Mouse (Mus musculus): ENCODE data around the gene Olig1.

The Olig1 gene

DNA sequence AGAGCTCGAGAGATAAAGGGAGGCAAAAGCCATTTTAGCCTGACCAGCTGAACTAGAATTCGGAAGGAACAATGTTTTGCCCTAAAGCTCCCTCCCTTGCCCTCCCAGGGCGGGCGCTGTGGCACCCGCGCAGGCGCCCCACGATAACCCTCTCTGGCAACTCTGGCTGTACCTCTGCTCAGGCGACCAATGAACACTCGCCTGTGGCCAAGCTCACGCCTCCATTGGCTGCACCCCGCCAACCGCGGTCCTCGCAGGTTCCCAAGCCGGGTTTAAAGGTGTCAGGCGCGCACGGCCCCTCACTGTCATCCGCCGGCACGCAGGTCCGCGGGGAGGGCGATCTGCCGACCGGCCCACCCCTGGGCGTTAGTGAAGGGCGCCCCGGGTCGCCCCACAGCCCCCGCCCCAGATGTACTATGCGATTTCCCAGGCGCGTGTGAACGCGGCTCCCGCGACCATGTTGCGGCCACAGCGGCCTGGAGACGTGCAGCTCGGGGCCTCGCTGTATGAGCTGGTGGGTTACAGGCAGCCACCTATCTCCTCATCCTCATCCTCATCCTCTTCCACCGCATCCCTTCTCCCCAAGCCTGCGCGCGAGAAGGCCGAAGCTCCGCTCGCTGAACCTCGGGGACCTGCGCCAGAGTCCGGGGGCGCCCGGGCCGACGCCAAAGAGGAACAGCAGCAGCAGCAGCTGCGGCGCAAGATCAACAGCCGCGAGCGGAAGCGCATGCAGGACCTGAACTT, at the start of gene Olig1:
TSS of gene Olig1 (plus strand) at position 305 of the 744 bp plus-strand sequence.
- no peak for DNase-seq (ENCODE audit: low read depth, low spot score)

DNA sequence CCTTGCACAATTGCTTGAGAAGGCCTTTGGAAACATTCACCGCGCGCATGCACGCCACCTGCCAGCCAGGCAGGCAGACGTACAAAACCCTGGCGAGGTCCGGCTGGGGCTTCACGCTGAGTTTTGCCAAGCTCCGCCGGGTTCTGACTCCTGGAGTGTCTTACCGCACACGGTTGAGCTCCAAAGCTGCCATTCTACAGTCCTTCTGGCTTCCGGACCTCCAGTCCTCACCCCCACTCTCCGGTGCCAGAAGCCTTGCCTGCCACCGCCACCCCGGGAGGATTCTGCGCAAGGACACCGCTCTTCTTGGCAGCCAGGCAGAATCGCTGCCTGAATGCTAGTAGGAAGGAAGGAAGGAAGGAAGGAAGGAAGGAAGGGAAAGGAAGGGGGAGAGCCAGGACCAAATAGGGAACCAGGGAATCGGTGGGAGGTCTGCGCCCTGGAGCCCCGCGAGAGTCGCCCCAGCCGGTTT, 47.4 kb upstream of the Olig1 start:
- DNase-seq (ENCODE audit: low read depth, low spot score), result no peak

DNA sequence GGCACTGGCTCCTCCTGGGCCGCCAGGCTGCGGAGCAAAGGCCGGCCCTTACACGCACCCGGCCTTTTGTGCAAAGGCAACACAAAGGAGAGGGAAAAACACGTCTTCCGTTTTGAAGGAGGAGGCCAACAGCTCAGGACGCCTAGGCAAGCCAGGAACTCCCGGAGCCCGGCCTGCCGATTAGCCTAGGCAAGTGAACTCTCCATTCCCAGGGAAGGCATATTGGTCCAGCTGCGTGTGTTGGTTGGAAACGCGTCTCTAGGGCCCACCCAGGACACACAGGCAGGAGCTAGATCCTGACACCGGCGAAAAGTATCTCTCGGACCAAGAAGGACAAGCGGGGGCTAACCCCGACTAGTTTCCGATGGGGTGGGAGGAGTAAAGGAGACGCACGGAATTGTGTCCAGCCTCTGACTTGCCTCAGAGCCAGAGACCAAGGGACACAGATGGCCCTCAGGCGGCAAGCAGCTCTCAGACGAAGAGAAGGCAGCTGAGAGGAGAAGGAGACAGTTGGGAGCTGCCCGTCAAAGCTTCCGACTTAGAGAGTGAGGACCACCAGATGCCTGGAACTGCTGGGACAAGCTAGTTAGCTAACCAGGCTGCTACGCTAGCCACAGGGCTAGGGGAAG, 46.8 kb upstream of the Olig1 start:
- no peak for DNase-seq (ENCODE audit: low read depth, low spot score)

DNA sequence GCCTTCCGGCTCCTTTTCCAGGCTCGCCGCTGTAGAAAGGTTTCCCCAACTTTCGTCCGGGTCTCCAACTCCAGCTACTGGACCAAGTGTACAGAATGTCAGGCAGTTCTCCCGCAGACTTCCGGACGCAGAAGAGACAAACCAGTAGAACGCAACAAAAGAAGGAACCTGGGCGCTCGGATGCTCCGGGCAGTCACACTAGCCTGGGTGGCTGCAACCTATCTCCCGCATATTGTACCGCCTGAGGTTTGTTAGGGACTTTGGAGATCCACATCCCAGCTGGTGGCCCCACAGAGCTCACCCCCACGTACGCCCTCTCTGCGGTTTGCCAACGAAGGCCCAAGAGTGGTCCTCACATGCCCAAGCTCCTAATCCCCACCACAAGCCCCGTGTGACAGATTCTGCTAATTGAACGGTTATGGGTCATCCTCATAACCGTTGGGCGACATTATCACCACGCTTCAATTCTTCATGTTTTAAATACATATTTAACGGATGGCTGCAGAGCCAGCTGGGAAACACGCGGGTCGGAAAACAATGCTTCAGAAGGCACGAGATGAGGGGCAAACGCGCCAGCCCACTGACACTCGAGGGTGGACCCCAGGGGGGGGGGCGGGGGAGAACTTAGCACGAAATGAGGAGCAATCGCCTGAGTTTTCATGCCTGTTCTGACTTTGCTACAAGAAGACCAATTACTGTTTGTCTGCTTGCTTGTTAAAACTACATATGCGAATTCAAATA, 46.1 kb upstream of the Olig1 start:
- DNase-seq (ENCODE audit: low read depth, low spot score), result no peak

DNA sequence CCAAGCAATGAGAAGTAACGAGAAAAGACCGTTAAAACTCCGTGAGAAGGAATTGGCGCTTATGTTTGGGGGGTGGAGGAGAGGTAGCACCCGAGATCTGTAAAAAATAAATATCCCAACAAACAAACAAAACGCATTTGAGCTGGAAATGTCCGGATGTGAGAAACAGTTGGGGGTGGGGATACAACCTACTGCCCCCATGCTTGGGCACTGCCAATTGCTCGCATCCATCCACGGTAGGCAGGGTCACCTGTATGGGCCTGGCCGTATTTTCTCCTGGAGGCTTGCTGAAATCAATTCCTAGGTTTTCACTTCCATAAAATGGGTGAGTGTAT, 45.5 kb upstream of the Olig1 start:
- DNase-seq (ENCODE audit: low read depth, low spot score), result no peak

DNA sequence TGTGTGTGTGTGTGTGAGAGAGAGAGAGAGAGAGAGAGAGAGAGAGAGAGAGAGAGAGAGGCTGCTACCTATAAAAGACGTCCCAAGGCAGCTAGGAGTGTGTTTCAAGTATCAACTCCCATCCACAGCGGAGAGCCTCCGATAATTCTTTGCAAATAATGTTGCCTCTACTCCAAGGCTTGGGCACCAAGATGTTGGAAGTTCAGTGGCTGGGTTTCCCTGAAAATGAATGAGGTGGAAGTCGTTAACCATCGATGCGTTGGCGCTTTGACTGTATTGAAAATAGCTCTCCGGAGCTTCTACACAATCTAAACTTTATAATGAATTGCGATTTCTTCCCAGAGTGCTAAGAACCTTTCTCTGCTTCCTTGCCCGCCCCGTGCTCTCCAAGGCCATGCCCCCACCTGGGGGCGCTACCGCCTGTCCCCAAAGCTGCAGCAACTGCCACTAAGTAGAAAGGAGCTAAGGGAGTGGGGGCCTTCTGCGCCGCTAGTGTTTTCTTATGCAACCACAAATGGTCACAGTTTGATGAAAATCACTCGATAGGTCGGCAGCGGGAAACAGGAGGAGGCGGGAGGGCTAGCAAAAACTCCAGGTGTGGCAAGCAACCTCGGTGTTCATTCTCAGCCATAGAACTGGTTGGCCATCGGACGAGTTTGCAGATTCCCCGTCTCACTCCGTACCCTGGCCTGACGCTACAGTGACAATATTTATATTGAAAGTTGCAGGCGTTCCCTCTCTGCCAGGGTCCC, 44.9 kb upstream of the Olig1 start:
- no peak for DNase-seq (ENCODE audit: low read depth, low spot score)

DNA sequence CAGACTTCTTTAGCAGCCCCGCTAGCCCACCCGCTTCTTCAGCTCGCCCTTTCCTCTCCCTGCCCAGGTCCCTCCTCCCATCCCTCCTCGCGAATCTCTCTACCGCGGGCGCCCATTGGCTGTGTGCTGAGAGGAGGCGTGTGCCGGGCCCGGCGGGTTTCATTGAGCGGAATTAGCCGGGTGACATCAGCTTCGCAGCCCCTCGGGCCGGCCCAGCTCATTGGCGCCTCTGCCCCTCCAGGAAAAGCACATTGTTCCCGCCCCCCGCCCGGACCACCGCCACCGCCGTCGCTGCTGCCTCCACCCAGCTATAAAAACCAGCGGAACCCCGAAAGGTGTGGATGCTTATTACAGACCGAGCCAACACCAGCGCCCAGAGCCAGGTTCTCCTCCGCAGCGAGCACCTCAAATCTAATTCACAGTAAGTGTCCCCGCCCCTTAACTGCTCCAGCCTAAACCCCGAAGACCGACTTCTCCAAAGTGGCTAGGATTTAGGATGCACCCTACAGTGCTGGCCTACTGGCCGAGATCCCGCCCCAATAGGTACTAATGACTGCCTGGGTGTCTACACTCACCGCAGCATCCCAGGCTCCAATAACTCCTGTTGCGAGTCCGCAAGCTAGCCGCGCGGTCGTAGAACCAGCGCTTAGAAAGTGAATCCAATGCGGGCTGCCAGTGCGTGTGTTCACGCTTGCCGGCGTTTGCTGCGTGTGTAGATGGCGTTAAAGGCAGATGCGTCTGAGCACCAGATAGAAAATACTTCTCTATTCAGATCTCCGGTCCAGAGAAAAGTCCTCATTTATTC, 44.1 kb upstream of the Olig1 start, which contains the start of gene Olig2:
TSS of gene Olig2 (plus strand) at position 225 of the 805 bp plus-strand sequence.
- DNase-seq (ENCODE audit: low read depth, low spot score), result no peak

DNA sequence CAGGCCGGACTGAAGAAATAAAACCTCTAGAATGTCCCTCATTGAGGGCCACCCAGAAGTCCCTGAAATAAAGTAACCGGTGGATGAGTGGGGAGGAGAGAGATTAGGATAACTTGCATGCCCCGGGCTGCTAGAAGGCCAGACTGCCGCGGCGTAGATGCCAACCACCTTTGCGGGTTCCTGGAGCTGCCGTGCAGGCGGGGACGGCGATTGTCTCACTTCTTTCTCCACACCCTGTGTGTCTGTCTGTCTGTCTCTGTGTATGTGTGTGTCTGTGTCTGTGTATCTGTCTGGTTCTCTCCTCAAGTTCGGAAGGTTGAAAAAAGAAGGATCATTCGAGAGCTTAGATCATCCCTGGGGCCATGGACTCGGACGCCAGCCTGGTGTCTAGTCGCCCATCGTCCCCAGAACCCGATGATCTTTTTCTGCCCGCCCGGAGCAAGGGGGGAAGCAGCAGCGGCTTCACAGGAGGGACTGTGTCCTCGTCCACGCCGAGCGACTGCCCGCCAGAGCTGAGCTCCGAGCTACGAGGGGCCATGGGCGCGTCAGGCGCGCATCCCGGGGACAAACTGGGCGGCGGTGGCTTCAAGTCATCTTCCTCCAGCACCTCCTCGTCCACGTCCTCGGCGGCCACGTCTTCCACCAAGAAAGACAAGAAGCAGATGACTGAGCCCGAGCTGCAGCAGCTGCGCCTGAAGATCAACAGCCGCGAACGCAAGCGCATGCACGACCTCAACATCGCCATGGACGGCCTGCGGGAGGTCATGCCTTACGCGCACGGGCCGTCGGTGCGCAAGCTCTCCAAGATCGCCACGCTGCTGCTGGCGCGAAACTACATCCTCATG, 43.3 kb upstream of the Olig1 start:
- DNase-seq (ENCODE audit: low read depth, low spot score), result no peak

DNA sequence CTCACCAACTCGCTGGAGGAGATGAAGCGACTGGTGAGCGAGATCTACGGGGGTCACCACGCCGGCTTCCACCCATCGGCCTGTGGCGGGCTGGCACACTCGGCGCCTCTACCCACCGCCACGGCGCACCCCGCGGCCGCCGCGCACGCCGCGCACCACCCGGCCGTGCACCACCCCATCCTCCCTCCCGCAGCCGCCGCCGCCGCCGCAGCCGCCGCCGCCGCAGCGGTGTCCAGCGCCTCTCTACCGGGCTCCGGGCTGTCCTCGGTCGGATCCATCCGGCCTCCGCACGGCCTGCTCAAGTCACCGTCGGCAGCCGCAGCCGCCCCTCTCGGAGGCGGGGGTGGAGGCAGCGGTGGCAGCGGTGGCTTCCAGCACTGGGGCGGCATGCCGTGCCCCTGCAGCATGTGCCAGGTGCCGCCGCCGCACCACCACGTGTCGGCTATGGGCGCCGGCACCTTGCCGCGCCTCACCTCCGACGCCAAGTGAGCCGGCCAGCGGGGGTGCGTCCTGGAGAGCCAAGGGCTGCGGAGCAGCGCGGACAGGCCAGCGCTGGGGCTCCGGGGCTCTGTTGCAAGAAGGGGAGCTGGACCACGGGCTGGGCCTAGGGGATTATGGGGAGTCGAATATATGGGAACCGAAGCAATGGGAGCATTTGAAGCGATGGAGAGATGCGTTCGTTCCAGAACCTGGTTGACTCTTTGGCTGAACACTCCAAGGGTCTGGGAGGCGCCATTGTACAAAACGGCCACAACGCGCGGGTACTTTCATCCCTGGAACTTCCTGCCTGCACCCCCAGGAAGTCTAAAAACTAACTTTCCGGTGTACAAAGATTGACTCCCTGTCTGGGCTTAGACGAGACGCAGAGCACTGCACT, 42.5 kb upstream of the Olig1 start:
- DNase-seq (ENCODE audit: low read depth, low spot score), result no peak

DNA sequence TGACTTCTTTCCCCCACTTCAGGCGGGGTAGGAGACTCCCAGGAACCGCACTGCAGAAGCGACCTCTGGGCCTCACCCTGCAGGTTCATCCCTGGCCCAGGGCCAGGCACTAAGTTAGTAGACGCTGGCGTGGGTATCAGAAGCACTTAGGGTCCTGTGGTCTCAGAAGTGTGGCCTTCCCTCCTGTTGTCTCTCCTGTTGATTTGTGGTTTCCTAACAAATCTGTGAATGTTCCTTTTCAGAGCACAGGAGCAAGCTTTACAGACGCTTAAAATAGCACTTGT, 41.9 kb upstream of the Olig1 start:
- DNase-seq (ENCODE audit: low read depth, low spot score), result no peak

DNA sequence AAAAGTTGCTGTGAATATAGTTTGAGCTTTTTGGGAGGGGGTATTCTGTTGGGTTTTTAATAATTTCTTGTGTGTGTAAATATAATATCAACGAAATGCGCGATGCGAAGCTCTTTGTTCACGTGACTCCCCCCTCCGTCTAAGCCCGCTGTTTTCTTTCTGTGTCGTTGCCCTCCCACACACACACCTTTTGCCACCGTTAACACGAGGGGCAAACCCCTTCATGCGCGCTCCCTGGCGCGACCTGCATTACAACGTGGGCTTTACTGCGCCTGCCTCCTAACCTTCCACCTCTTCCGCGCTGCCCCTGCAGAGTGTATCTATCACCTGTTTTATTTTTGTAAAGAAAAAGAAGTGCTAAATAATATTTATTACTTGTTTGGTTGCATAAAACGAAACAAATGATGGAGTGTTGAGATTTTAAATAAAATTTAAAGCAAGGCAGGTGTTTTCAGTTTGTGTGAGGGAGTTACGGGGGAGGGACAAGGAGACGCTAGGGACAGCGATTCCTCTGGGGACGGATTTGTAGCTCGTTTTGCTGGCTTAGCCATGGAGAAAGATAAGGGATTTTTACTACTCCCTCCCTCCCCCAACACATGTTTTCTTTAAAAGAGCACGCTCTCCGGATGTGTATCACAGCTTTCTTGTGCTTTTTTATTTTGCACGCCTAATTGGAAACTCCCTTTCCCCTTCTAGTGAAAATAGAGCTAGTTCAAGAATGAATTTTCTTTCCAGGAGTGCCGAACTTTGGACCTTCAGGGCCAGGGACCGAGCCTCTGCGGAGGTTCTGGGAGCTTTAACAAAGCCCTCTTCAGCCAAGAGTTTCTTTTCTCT, 41.1 kb upstream of the Olig1 start:
- DNase-seq (ENCODE audit: low read depth, low spot score), result no peak

DNA sequence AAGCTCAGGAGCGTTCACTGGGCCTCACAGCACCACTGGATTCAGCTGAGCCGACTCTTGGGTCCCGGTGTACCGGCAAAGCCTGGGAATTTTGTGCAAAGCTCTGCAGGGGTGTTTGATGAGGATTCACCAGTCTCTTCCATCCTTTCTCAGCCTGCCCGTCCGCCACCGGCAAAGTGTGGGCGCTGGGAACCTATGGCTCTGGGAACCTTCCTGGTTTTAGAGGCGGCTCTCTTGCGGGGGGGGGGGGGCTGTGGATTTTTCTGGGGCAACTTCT, 40.6 kb upstream of the Olig1 start:
- DNase-seq (ENCODE audit: low read depth, low spot score), result no peak

DNA sequence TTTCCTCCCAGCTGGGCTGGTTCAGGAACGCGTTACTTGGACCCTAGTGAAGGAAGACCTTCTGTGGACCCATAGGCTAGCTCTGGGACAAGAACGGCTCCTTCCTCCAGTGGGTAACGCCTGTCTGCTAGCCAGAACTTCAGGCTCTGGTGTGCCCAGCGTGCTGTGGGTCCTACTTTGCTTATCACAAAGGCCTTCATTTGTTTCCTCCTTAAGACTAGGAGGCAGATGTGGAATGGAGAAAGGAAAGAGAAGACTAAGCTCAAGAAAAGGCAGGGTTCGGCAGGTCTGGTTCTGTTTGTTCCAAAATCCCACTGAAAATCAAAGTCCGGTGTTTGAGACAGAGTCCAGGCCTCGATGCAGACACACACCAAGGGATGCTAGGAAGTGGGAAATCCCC, 39.9 kb upstream of the Olig1 start:
- no peak for DNase-seq (ENCODE audit: low read depth, low spot score)

DNA sequence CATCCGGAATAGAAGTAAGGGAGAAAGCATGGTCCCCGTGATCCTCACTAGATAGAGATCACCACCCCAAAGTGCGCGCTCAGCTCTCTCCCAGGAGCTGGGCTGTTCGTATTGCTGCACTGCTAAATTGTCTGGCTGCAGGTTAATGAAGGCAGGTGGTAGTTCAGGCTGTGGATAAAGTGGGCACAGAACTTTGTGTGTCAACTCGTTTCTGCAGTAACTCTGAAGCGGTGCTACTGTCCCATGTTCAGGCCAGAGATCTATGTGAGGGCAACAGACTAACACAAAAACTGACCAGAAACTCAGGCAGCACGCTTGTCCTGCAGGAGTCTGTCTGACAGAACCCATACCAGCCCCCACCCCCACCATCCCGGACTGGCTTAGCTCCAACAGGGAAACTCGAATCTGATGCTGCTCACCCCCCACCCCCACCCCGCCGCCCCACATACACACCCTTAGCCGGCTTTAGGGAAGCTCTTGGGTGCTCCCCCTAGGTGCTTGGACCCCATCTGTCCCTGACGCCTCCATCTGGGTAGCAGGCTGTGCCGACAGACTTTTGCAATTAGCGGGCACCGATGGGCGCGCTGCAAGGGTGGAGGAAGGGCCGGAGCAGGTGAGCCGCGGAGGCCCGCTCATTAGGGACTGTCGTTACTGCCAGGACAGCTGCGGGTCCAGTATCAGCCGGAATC, 37.6 kb upstream of the Olig1 start:
- DNase-seq (ENCODE audit: low read depth, low spot score), result no peak

DNA sequence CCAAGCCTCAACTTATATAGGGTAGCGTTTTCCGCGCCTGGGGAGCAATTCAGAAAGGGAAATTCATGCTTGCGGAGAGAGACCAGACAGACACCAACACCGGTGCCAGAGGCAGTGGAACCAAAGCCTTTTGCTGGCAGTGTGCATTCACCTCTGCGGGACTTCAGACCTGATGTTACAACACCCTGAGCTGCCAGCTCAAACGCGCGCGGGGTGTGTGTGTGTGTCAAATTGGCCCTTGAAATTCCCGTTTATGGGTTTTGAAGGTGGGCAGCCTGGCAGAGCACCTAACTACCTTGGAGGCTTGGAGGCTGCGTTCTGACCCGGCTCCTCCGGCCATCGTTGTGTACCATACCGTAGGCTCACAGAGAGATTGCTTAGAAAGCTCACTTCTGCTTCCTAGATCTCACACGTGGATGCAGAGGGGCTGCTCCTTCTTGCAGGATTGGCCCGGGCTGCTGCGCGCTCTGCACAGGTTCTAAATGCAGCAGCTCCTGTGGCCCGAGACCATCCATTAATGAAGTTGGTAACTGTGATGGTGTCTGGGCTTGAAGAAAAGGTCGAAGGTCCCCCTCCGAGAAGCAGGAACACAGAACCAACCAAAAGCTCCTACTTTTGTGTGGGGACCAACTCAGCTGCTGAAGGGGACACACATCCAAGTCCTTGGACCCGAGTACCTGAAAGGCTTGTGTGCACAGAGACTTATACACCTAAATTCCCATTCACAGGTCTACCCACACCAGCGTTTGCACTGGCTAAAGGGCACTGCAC, 36.9 kb upstream of the Olig1 start:
- no peak for DNase-seq (ENCODE audit: low read depth, low spot score)

DNA sequence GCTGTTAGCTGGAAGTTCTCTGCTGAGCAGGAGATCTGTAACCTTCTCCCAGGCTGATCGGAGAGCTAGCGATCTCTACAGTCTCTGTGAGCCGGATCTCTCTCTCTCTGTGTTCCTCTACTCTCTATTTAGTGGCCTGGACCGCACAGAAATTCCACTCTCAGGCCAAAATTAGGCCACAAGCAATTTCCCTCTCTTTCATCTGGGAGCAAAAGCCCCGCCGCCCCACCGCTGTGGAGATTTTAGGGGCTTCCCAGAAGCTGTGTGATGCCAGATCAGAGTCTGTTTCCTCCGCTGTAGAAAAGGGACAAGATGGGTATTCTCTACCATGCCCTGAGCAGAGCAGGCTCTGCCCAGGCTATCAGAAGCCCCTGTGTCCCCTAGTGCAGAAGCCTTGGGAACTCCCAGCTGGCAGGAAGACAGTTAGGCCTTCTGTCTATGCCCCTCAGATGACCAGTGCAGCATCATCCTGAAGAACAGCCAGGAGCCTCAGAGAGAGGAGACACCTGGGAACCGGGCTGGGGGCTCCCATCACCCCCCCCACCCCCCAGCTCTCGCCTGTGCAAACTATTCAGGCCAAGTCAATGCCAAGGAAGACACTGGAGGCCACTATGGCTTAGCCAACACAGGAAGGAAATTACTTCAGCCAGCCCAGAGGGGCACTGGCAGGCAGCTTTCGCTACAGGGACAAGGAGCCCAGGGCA, 36.2 kb upstream of the Olig1 start:
- no peak for DNase-seq (ENCODE audit: low read depth, low spot score)

DNA sequence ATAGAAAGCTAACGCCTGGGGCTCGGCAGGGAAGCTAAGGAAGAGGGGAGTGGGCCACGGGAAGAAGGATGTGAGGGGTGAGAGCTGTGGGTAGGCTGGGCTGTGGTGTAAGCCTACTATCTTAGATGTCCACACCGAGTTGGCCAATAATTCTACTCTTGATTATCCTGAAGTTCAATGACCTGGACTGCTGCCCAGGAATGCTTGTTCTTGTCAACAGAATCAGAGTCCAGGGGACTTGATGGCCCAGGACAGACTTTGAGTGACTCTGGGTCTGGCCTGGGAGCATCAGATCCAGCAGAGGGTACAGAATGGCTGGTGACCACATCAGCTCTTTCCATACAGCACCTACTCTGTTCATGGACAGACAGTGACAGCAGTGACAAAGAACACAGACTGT, 30.5 kb upstream of the Olig1 start:
- no peak for DNase-seq (ENCODE audit: low read depth, low spot score)
